Mouse (Mus musculus) left cerebral cortex, adult 8-10 months (tissue): ENCODE measurements around the gene Ndrg3. TPM values are rescaled to one million over a fixed set of nuclear protein-coding genes. Genes with fewer than 3 reads are reported as not detected.
"Not testable (repeated sequence)": the region's sequence is repeated elsewhere in the genome, so short reads cannot be mapped to it uniquely, and the experiment has no call there.

Experiments
- DNase-seq, 2 experiments: peaks; one replicate each; pipeline ENCODE4 v3.0.0; 2022; ENCODE audit warnings: low spot score in 2 of 2
- total RNA-seq, 4 experiments: library from RNA; stranded (reverse); gene quantifications; 2 replicates each; pipeline ENCODE4 v1.2.4; 2022

Ndrg3 gene
- total RNA-seq, 4 experiments from 2014 or later = 434 to 522 (median 478) TPM

DNA sequence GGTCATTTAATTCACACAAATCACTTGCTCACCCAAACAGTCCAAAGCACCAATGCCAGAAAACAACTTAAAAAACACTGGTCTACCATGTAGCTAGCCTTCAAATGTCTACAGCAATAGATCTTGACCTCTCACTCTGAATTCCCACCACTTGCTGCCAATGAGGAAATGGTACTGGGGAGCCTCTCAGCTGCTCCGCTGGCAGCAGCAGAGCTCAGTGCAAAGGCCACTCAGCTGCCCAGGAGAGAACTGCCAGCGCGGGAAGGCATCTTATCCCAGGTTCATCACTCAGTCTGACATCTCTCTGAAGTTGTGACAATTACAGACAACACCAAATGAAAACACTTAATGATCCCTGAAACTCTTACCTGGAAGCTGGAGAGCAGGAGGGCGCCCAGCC is 10.5 kb upstream of the Ndrg3 start:
- no peak for DNase-seq

DNA sequence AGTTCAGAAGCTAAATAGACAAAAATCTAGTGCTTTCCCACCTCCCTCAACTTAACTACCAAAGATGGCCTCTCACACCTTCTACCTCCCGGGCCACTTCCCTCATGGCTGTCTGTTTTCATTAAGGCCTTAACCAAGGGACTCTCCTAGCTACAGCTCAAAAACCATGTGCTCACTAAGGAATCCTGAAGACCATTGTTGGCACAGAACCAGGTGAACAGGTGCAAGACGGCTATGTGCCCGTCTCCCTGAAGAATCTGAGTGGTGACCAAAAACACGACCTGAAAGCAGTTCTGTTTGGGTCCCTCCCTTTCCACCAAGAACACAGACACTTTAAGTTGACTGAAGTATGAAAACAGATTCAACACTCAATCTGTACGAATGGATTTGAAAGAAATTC is 6.4 kb upstream of the Ndrg3 start:
- no peak for DNase-seq

DNA sequence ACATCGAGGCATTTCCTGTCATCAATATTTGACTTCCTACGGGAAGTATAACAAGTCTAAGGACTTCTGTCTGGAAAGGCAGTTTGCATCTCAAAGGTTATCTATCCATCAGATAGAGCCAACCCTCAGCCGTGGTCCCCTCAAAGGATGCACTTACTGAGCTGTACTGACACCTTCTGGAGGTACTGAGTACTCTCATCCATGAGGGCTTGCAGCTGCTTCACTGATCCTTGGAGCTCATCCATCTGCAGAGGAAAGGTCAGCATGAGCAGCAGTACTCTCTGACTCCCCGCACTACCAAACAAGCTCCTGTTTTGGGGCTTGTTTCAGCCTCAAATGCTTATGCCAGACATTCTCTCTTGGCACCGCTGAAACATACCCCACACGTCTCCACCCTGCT is 4.7 kb upstream of the Ndrg3 start:
- DNase-seq = peak in 1 of 2 experiments; percentile 17

DNA sequence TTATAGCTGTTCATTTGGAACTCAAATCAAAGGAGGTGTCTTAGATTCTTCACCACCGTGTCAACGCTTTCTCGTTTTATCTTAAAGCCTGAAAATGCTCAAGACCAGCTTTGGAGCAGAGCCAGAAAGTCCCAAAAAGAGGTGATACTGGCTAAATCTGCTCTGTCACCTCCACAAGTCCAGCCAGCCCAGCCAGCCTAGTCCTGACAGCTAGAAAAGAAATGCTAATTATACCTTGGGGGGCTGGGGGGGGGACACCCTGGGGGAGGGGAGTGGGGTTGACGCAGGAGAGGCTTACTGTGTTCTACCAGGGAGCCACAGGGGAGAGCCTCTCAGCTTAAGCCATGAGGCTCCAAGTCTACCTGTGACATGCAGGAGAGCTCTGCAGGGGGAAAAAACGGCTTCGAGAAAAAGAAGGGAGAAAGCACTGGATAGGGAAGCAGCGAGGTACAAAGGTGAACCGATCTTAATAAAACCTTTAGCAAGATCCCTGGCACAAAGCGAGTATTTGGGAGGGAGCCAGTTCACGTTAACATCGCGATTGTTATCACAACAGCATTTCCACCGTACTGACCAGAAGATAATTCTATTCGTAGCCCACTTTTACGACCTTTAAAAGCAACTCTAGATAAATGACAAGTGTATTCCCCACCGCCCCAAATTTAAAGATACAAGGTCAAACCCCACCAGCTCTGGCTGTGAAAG is 977 bp downstream of the Ndrg3 start:
- no peak for DNase-seq

DNA sequence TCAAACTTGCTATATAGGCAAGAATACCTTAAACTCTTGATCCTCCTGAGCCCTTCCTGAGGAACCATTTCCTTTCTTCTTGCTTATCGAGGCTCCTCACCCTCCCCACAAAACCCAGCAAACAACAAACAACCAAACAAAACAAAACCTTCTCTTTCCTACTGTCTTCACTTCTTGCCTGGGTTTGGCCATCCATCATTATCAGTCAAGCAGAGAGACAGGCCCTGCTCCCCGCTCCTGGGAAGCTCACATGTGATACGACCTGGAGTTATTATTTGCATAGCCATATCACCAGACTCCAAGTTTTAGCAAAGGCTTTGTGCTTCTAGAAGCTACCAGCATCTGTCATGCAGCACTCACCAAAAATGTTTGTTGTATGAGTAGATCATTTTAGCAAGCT is 4.5 kb downstream of the Ndrg3 start:
- no peak for DNase-seq

DNA sequence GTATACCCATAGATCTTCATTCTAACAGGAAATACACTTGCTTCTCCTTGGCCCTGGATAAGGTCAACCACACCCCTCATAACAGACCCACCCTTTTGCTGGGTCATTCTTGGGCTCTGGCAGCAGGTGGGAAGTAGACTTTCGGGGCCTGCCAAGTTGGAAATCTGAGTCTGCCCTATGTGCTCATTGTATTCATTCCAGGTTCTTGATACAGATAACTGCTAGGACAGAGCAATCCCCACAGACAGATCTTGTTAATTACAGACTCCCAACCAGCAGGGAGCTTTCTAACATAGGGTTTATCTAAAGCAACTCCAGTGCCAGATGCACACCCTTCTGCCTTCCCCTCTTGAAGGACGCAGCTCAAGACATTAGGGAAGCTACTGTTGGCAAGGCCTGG is 9.0 kb downstream of the Ndrg3 start:
- no peak for DNase-seq

DNA sequence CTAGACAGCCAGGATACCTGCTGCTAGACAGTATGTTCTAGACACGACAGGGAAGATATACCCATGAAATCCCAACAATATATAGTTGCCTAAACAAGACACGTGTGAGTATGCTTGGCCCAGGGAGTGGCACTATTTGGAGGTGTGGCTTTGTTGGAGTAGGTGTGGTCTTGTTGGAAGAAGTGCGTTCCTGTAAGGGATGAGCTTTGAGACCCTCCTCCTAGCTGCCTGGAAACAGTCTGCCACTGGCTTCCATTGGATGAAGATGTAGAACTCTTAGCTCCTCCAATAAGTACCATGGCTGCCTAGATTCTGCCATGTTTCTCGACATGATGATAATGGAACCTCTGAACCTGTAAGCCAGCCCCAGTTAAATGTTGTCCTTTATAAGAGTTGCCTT is 10.6 kb downstream of the Ndrg3 start:
- no peak for DNase-seq

DNA sequence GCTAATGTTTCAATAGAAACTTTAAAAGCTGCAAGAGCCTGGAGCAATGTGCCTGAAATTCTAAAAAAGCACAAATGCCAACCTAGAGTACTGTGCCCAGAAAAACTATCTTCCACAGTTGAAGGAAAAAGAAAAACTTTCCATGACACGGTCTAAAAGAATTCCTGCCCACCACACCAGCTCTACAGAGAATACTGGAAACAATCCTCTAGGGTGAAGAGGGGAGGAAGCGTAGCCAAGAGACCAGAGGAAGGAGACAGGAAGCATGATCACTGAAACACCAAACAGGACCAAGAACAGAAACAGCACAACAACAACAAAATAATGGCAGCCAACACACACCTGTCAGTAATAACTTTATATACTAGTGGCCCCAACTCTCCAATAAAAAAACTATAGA is 11.8 kb downstream of the Ndrg3 start:
- DNase-seq = no peak

DNA sequence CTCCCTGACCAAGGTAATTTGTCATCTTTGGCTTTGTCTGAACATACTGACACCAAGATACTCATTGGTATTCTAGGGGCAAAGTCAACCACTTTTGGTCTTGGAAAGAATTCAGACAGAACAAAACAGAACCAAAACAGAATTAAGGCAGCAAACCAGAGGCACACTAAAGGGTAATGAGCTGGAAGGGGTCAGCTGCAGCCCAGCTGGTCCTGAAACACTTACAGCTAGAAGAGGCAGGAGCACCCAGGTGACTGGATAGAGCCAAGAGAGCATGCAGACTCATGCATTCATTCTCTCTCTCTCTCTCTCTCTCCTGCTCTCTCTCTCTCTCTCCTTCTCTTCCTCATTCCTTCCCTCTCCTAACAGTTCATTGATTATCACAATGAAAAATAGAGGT is 15.1 kb downstream of the Ndrg3 start:
- no peak for DNase-seq

DNA sequence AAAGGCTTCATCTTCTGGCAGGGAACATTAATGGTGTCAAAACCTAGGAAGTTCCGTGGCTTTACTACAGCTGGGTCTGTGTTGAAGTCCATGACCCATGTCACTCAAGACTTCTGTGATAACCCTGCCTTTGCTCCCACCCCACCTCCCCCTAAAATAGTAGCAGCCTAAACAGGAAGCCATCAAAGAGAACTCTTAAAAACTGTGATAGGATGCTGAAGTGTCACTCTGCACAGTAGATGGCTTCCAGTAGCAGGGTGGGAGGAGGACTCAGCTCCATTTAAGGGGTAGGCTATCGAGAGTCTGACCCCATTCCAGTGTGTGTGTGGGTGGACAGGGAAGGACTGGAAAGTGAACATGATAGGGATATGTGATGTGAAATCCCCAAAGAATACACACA is 16.9 kb downstream of the Ndrg3 start:
- no peak for DNase-seq

DNA sequence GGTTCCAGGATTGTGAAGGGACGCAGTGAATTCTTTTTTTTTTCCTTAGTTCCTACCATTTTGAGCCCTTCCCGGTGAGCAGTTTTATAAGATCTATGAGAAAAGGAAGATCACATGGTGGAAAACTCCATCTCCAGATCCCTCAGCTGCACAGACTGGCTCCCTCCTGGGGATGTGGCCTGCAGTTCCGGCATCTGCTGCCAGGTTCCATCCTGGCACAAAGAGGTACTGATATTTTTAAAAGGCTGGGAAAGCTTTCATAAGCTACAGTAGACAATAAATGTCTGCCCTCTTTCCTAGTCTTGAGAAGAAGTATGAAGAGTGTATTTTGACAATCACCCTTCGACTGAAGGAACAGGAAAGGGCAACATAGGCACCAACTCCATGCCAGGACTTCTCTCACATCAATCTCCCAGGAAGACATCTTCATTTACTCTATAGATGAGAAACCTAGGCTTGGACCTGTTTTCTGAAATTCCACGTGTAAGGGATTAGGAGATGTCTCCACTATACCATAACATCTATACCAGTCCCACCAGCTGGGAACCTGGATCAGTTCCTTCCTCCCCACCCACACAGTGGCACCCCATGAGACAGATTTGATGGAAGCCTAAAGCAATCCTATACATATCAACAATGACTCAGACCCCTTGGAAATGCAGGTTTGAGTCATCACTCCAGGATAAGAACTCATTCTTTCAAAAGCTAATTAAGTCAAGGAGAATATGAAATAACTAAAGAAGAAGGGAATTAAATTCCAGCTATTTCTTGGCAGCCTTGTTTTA is 18.3 kb downstream of the Ndrg3 start:
- DNase-seq = peak; percentile 29 to 92

DNA sequence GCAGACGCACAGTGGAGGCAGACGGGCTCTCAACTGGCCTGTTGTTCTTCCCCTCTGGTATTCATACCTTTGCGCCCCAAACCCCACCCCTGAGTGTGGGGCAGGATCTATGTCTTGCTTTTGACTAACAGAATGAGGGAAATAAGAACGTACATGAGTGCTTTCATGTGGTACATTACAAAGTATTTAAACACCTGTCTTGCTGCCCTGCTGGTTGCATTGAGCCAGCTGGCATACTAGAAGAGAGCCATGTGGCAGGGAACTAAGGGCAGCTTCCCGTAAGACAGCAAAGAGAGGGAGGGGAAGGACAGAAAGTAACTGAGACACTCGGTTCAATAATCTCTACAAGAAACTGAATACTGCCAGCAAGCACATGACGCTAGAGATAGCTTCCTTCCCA is 21.6 kb downstream of the Ndrg3 start:
- no peak for DNase-seq

DNA sequence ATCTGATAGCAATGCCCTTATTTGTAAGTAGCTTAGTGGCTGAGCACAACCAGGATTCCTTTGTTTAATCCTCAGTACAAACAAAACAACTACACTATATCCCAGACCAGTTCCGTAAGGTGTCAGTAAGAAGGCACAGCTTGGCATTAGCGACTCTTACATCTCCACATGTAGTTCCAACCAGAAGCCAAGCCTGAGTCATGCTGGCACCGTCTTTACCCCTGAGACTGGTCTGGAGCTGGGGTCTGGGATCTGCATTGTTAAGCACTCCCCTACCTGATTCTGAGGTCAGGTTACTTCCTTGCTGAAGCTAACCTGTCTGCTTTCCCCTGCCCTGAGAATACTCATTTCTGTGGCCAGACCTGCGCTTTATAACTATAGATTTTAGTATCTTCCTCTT is 23.4 kb downstream of the Ndrg3 start:
- DNase-seq = no peak

DNA sequence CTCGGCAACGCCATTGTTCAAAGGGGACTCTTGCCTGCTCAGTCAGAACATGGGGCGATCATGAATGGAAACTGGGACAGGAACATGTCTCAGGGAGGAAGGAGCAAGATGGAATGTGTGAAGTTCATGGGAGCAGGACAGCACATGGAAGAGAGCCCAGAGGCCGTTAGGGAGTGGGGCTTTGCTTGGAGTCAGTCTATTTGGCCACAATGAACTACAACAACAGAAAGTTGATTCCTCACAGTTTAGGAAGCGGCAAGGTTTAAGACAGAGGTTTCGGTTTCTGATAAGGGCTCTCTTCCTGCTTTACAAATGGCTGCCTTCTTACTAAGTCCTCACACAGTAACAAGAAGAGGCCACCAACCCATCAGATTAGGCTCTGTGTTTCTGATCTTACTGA is 24.5 kb downstream of the Ndrg3 start:
- no peak for DNase-seq

DNA sequence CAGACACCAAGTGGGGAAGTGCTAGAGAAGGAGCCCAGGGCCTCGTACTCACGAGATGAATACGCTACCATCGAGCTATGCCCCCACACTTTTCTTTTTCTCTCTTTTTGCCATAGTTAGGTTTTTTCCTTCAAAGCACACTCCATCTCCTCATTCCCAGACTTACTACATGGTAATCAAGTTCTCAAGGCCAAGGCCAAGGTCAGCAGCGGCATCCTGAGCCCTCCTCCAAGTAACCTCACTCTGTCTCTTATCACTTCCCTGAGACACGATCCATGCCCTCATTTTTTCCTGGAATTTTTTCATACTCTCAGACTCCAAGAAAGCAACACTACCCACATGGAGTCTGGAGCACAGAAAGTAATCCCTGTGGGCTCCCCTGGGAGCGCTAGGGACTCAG is 28.0 kb downstream of the Ndrg3 start:
- DNase-seq = no peak

DNA sequence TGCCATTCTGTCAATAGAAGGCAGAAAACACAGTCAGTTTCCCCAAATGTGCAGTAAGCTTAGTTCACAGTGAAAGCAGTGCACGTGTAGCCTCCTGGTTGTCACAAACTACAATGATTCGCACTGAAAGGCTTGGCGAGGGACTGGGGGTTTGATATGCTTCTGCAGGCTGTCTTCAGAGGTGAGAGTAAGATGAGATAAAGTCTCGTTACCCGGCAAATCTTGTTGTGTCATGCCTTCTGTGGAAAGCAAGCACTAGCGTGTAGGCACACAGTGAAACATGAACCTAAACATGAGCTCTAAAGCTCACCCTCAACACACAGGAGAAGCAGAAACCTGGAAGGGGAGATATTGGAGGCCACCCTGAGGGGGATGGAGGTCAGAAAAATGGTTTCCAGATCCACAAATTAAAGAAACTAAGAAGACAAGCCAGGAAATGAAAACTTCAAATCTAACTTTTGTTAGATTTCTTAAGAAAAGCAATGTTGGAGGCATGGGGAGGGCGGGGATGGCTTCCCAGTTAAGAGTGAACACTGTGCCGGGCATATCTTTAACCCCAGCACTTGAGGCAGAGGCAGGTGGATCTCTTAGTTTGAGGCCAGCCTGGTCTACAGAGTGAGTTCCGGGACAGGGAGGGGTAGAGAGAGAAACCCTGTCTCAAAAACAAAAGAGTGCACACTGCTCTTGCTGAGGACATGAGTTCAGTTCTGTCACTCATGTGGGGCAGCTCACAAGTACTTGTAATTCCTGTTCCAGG is 33.2 kb downstream of the Ndrg3 start:
- no peak for DNase-seq

DNA sequence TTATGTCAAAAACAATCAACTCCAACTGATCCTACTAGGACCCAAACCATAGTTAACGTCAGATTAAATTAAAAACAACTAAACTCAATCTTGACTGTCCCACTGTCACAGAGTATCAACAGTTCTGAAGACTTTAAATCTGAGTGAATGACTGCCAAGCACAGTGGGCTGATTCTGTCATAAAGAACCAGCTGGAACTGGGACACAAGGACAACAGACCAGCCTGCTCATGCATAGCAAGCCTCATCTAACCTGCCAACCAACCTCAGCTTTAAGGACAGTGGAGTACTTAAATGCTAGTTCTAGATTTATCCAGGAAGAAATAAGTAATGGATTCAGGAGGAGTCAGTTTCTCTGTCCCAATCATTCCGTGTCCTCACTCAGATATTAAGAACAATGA is 34.8 kb downstream of the Ndrg3 start:
- DNase-seq = no peak

DNA sequence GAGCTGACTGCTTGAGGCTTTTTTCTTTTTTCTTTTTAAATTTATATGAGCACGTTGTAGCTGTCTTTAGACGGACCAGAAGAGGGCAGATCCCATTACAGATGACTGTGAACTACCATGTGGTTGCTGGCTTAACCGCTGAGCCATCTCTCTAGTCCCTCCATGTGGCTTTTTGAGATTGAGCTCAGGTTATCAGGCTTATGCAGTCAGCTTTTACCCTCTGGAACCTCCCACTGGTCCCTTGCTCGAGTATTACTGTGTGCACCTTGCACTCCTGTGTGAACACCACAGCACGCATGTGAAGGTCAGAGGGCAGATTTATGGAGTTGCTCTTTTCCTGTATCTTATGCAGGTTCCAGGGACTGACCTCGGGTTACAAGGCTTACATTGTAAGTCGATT is 35.5 kb downstream of the Ndrg3 start:
- DNase-seq = no peak

DNA sequence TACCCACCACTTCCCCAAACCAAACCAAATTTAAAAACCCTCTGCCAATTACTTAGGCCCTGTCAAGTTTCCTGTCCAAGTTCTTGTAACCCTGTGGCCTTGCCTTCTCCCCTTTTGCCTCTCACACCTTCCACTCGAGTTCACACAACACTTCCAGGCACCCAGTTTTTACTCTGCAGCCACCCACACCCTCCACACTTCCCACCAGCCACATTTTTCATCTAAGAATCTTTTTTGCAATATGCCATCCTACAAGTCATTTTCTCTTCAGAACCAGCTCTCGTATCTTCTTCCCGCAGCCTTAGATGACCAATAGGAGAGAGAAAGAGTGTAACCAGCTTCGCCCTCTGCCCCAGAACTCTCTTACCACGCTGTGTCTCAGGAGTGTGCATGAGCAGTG is 37.4 kb downstream of the Ndrg3 start:
- no peak for DNase-seq

DNA sequence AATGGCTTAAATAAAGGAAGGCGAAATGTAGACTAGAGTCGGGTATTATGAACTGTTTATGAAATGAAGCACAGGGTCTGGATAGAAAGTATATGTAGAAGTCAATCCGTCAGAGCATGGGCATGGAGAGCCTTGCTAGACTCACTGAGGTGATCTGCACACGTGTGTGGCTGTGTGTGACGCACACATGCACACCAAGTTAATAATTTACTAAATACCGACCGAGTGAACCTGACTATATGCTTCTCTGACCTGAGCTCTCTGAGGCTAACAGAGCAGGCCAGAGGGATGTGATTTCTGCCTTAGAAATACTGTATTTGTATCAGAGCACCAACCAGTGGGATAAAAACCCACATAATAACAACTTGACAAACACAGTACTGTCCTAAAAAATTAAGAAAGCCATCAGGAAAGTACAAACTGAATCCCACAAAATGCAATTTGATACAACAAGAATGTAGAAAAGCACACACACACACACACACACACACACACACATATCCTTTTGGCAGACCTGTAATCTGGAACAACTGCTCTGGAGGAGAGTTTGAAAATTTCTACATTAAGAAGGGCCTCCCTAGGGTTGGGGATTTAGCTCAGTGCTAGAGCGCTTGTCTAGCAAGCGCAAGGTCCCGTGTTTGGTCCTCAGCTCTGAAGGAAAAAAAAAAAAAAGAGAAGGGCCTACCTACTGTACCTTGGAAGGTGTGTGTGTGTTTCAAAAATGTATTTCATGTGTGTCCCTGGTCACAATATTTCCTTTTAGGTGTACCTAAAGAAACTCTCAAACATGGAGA is 40.4 kb downstream of the Ndrg3 start:
- DNase-seq = no peak

DNA sequence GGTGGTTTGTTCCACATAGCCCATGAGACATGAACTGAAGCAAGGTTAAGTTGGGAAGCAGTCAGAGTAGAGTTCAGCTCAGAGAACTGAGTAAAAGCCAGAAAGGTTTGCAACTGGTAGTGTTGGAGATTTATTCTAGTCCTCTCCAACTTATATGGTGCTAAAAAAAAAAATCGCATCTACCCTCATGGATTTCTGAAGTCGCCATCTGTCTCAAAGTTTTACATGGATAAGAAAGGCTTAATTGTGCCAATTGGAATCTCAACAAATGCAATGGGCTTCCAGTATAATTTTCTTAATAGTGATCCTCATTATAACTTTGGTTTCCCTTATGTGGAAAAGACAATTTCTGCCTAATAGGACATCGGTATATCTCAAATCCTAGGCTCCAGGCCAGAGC is 41.0 kb downstream of the Ndrg3 start:
- no peak for DNase-seq

DNA sequence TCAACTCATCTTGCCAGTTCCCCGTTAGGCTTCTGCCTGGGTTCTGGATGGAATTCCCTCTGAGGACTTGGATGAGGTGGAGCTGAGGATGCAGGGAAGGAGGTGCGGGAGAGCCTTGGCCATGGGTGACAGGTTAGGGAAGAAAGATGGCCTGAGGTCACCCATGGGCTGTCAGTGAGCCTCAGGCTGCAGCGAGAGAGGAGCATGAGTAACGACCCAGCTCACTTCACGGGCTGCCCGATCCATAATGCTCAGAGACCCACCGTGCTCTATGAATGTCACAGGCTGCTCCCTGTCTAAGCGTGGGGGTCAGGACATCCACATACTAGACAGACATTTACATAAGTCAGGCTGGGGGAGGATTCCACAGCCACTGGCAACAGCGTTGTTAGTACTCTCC is 50.3 kb downstream of the Ndrg3 start:
- not testable (repeated sequence) for DNase-seq
